Comparison of ENCODE assay signal across 21 mouse cellular contexts in genomic region chr7:77325140-77325539, GRCm38 (mm10).
"Had no signal": no experiment of that assay in that cellular context is flagged by ENCODE, and none has a peak within 500 bp of the region (broad histone marks: within the 10 kb centered on the region; RNA-seq: fewer than 3 reads in every experiment).

No protein-coding gene starts in this region.

- DNase-seq: lung, adult 18-20 months; lung, postnatal 10 days; lung, postnatal 4 days; midbrain, embryonic 14.5 days; retina, postnatal 1 day; right cerebral cortex, adult 18-20 months; right cerebral cortex, postnatal 25 days; right cerebral cortex, postnatal 4 days; spleen, adult 18-20 months; thymus, adult 2 months; thymus, postnatal 25 days; thymus, postnatal 4 days had no signal

- H3K9ac ChIP-seq: lung, embryonic 14.5 days; midbrain, embryonic 12.5 days; neural tube, embryonic 13.5 days; neural tube, embryonic 15.5 days; stomach, embryonic 15.5 days had no signal

- H3K27me3 ChIP-seq: midbrain, embryonic 12.5 days; neural tube, embryonic 13.5 days; neural tube, embryonic 15.5 days; stomach, embryonic 15.5 days had no signal

- ATAC-seq: midbrain, embryonic 16.5 days had no signal

- H3K36me3 ChIP-seq: midbrain, embryonic 10.5 days; midbrain, embryonic 12.5 days; neural tube, embryonic 13.5 days; neural tube, embryonic 15.5 days; stomach, embryonic 15.5 days had no signal

- H3K4me2 ChIP-seq: lung, embryonic 14.5 days; midbrain, embryonic 12.5 days; neural tube, embryonic 13.5 days; neural tube, embryonic 15.5 days; stomach, embryonic 15.5 days had no signal

- H3K4me3 ChIP-seq: midbrain, embryonic 10.5 days; midbrain, embryonic 12.5 days; myocyte; neural tube, embryonic 13.5 days; neural tube, embryonic 15.5 days; stomach, embryonic 15.5 days had no signal

- H3K27ac ChIP-seq: midbrain, embryonic 10.5 days; midbrain, embryonic 12.5 days; neural tube, embryonic 13.5 days; neural tube, embryonic 15.5 days; stomach, embryonic 15.5 days; stomach, postnatal 0 days had no signal

- H3K9me3 ChIP-seq: midbrain, embryonic 10.5 days; midbrain, embryonic 12.5 days; neural tube, embryonic 13.5 days; neural tube, embryonic 15.5 days; stomach, embryonic 15.5 days had no signal

- H3K4me1 ChIP-seq: midbrain, embryonic 10.5 days; midbrain, embryonic 12.5 days; neural tube, embryonic 13.5 days; neural tube, embryonic 15.5 days; stomach, embryonic 15.5 days had no signal
